Mouse (Mus musculus) spleen, postnatal 36 days (tissue): ENCODE measurements around the gene Mgat4a.
"Not testable (repeated sequence)": the region's sequence is repeated elsewhere in the genome, so short reads cannot be mapped to it uniquely, and the experiment has no call there.

ENCODE experiments used
- DNase-seq, 2 experiments: peaks; one replicate each; pipeline ENCODE4 v3.0.0; 2022; ENCODE audit warnings: low spot score in 2 of 2, mixed read lengths in 1 of 2

Mgat4a gene

DNA sequence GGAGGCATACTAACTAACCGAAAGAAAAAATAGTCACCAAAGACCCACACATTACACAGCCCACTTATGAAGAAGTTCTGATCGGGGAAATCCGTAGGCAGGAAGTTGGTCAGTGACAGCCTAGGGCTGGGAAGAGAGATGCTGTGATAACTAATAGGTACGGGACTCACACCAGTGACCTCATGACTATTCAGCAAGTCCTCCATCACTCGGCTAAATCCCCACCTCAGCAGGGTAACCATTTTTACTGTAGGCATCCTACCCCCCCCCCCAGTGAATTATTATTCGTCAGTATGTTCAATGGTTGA, 8.3 kb downstream of the Mgat4a start:
- no peak for DNase-seq

DNA sequence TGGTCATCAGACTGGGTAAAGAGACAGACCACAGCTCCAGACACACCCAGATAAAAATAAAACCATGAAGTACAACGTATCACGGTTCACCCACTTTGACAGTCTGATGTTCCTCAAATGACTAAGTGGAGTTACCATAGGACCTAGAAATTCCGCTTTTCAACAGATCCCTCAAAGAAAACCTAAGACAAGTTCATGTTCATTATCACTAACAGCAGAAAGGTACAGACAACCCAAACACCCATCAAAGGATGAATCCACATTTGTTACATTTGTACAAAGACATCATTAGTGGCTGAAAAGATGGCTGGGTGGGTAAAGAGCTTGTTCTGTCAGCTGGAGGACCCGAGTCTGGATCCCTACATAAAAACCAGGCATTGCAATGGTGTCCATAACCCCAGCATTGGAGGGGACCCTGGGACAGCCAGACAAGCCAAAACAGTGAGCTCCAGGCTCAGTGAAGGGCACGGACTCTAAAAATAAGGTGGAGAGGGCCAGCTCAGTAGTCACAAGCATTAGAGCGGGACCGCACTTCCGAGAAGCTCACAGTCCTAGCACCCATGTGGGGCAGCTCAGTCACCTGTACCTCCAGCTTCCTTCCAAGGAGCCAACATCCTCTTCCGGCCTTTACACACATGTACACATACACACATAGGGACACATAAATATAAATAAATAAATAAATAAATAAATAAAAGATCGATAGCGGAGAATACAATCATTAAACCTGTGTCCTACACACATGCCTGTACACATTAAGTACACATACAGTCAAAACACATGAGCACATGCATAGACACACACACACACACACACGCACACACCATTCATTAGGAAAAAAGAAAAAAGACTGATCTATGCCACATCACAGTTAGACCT, 8.9 kb downstream of the Mgat4a start:
- DNase-seq, result peak; percentile 17 to 18

DNA sequence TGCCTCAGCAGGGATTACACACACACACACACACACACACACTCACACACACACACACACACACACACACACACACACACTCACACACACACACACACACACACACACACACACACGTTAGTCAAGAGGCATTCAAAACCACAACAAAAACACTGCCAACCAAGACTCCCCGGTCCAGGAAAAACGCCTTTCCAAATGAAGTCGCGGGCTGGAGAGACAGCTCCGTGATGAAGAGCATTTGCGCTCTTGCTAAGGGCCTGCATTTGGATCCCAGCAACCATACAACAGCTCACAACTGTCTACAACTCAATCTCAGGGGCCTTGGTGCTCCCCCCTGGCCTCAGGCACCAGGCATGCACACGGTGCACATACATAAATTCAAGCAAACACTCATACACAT, 10.8 kb downstream of the Mgat4a start:
- DNase-seq, result no peak

DNA sequence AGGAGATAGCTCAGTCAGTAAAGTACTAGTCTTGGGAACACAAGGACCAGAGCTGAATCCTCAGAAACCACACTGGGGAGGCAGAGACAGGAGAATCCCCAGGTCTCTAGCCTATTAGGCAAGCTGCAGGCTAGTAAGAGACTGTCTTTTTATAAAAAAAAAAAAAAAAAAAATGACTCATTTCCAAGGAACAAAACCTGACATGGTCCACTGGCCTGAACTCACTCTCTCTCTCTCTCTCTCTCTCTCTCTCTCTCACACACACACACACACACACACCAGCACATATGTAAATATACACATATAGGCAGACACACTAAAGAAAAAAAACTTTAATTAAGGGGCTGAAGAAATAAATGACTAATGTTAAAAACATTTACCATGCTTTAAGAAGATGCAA, 14.6 kb downstream of the Mgat4a start:
- DNase-seq, result no peak

DNA sequence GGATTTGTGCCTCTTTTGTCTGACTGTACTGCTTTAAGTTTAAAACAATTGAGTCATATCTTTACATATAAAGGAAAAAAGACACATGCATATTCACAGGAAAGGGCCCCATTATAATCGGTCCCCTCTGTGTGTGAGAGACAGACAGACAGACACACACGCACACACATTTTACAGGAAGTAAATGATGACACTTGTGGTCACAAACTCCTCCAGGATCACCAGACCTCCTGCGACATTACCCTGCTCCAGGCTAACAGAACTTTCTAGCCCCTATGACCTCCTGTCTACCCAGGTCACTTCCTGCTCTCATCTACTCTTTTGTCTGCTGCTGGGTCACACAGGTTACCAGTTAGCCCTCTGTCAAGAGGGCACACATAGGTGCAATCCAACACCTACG, 16.1 kb downstream of the Mgat4a start:
- DNase-seq, result no peak

DNA sequence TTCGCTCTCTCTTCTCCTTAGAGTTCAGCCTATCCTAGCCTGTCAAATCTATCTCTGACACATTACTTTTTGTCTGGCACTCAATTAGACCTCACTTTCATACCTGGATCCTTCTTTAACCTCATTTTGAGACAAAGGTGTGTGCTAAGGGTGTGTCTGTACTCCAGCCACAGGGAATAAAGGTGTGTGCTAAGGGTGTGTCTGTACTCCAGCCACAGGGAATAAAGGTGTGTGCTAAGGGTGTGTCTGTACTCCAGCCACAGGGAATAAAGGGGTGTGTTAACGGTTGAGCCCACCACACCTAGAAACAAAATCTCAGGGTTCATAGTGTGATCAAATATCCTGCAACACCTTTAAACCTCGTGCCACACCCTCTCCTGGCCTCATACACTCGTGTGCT, 16.7 kb downstream of the Mgat4a start:
- not testable (repeated sequence) for DNase-seq

DNA sequence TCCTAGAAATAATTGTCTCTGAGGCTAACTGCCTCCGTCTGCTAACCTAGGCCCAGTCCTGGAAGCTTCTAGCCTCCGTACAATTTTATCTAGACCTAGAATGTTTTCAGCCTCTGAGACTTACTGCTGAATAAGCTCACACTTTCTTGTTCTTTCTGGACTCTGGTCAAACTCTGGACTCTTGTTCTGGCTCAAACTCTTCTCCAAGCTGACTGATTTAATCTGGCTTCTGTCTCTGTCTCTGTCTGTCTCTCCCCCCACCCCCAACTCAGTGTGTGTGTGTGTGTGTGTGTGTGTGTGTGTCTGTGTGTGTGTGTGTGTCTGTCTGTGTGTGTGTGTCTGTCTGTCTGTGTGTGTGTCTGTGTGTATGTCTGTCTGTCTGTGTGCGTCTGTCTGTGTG, 17.3 kb downstream of the Mgat4a start:
- DNase-seq, result not testable (repeated sequence)

DNA sequence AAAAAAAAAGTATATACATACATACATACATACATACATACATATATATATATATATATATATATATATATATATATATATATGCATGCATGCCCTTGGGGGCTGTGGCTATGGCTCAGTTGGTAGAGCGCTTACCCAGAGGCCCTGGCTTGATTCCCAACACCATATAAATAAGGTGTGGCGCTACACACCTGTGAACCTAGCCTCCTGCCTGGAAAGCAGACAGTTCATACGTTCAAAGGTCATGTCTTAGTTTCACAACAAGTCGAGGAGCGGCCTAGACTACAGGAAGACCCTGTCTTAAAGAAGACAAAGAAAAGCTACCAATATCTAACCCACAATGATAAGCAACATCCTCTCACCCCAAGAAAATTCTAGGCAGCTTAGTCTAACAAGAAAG, 18.7 kb downstream of the Mgat4a start:
- DNase-seq, result no peak

GRCm38 (mm10) chr1:37518791-37519190, 22.0 kb downstream of the Mgat4a start:
- no peak for DNase-seq

DNA sequence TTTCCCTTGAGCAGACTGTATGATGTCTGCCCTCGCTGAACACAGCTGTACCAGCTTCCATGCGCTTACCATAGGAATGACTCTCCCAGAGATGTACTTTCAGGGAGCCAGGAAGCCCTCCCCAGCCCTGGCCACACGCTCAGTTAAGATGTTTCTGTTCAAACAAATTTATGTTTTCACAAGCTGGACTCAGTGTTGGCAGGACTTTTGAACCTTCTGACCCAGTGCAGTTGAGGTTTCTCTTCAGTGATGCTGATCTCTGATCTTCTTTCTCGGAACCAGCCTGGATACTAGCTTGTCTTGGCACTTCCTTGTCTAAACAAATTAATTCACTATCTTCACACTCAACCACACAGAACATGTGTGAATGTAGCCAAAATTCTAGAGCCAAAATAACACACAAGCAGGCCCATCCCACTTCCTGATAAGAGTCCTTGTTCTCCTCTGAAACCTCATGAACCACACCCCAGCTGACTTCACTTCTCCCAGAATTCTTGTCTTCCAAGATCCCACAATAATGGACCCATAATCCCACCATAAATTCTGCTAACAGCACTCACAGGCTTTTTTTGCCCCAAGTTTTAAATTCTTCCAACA, 22.6 kb downstream of the Mgat4a start:
- DNase-seq, result no peak

GRCm38 (mm10) chr1:37512961-37513431, 27.8 kb downstream of the Mgat4a start:
- DNase-seq, result no peak

DNA sequence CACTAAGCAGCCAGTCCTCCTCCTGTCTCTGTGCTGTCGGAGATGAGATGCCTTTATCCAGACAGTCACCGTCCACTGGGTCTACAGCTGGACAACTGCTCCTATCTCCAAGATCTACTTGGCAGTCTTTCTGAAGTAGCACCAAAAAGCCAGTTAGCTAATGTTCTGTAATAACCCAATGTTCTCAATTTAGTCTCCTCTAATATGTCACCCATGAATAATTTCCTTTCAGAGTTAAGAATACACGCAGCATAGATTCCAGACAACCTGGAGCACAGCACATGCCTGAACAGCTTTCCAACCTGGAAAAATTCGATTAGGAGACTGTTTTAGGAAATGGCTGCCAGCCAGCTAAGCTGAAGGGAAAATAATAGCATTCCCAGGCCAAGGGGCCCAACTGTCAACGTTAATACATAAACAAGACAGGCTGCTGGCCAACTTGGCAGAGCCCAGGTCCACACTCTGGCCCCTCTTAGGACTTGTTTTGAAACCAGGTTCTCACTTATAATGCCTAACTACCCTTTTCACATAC, 28.6 kb downstream of the Mgat4a start:
- DNase-seq, result no peak

GRCm38 (mm10) chr1:37510193-37510592, 30.6 kb downstream of the Mgat4a start:
- DNase-seq, result no peak

GRCm38 (mm10) chr1:37509437-37509836, 31.4 kb downstream of the Mgat4a start:
- DNase-seq, result no peak

GRCm38 (mm10) chr1:37505348-37505730, 35.5 kb downstream of the Mgat4a start:
- DNase-seq, result no peak

DNA sequence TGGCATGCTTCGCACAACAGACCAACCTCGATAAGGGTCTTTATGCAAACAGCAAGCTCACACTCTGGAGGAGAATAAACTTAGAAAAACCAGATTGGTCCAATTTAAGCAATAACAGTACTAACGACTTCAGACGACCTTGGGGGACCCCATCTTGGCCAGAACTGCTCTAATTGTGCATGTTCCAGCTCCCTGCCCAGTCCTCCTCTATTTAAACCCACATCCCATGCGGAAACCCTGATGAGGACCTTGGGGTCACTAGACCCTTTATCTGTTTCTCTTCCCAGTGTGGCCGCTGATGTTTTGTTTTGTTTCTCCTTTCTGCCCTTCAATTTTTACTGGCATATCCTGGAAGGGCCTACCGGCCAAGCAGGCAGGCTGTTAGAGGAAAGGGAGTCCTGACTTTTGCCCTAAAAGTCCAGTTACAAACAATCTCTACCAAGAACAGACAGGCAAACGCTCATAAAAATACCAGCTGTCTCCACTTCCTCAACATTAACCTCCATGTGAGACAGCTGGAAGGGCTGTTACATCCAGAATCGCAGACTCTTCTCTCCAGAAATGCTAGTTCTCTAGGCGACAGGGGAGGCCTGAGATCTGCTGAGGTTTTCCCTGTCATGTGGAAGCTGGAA, 36.0 kb downstream of the Mgat4a start:
- DNase-seq, result no peak

DNA sequence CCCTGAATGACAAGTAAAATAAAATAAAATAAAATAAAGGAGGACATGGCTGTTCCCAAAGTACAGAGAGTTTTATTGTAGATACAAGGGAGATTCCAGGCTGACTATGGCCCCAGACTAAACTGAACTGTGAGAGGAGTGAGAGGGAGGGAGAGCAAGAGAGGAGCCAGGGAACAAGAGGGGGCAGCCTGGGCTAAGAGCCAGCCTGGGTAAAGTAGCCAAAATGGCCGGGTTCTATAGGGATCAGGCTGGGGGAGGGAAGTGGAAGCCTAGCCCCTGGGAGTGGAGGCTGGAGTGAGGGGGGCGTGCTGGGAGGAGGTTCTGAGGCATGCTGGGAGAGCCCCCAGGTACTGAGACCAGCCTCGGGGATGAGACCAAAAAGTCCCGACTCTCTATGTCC, 37.2 kb downstream of the Mgat4a start:
- no peak for DNase-seq

- DNase-seq, result no peak
These were observed 38.5 kb downstream of the Mgat4a start for GRCm38 (mm10) chr1:37502354-37502753.

- DNase-seq, result no peak
These were observed 40.1 kb downstream of the Mgat4a start for GRCm38 (mm10) chr1:37500723-37501122.

GRCm38 (mm10) chr1:37499395-37499794, 41.4 kb downstream of the Mgat4a start:
- not testable (repeated sequence) for DNase-seq

- no peak for DNase-seq
These were observed 41.9 kb downstream of the Mgat4a start for GRCm38 (mm10) chr1:37498911-37499310.

DNA sequence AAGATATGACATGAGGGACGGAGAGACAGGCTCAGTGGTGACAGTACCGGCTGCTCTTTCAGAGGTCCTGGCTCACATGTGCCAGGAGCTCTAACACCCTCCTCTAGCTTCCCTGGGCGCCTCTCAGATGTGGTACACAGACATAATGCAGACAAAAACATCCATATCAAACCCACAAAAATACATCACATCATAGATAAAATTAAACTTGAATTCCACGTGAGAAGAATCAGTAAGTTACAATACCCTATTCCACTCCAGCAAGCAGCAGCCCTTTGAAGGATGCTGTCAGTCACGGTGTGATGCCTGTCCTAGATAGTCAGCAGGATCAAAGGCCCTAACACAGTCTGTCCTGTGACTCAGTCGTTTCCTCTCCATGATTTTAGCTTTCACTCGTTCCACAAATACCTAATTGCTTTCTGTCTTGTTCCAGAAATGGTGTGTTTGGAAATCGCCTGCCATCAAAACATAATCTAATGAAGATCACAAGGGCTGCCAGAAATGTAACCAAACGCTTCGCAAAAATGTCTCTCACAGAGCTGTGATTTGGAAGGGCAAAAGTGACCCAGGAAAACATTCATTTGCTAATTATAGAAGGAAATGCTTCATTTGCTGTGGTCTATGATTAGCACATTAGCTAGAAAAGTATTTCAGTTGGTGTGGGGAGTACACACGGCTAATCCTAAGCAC, 44.1 kb downstream of the Mgat4a start:
- no peak for DNase-seq
